Mouse (Mus musculus): Measurements from ENCODE around the gene Tirap. TPM values are rescaled to one million over a fixed set of nuclear protein-coding genes. Genes with fewer than 3 reads are reported as not detected.

Tirap gene
- polyA plus RNA-seq (2017; shearing (Covaris generic)) = 5.0 TPM

GRCm38 (mm10) chr9:35199772-35200471, at the start of gene Tirap, which contains the start of gene Srpr:
Gene Tirap (minus strand): TSS chr9:35200291.
Gene Srpr (plus strand): TSS chr9:35200175.

GRCm38 (mm10) chr9:35210542-35211474, 10.7 kb upstream of the Tirap start, which contains the start of gene Foxred1:
Gene Foxred1 (minus strand): TSS chr9:35211055.

GRCm38 (mm10) chr9:35175251-35176123, 24.6 kb downstream of the Tirap start, which contains the start of gene Dcps:
Gene Dcps (minus strand): TSS chr9:35176061.

Other genes with a start within 250 kb of the Tirap start
- 44.1 TPM for gene St3gal4, start 81.0 kb downstream of the Tirap start, polyA plus RNA-seq (2017; shearing (Covaris generic))
- 52.2 TPM for gene Dcps, start 24.2 kb downstream of the Tirap start, polyA plus RNA-seq (2017; shearing (Covaris generic))
- 188 TPM for gene Srpr, start 116 bp downstream of the Tirap start, polyA plus RNA-seq (2017; shearing (Covaris generic))
- gene Foxred1, start 10.8 kb upstream of the Tirap start, polyA plus RNA-seq (2017; shearing (Covaris generic)) = 34.4 TPM
- gene Fam118b, start 67.5 kb upstream of the Tirap start, polyA plus RNA-seq (2017; shearing (Covaris generic)) = 15.3 TPM
- gene Rpusd4, start 67.6 kb upstream of the Tirap start, polyA plus RNA-seq (2017; shearing (Covaris generic)) = 44.8 TPM
- 11.4 TPM for gene Cdon, start 220.8 kb upstream of the Tirap start, polyA plus RNA-seq (2017; shearing (Covaris generic))